Mouse (Mus musculus) left cerebral cortex, adult 11 months (tissue): ENCODE measurements around the gene Sphk1.

Experiments used
- DNase-seq: peaks from one replicate; pipeline ENCODE4 v3.0.0; 2022; ENCODE audit warnings: low spot score

Sphk1 gene

DNA sequence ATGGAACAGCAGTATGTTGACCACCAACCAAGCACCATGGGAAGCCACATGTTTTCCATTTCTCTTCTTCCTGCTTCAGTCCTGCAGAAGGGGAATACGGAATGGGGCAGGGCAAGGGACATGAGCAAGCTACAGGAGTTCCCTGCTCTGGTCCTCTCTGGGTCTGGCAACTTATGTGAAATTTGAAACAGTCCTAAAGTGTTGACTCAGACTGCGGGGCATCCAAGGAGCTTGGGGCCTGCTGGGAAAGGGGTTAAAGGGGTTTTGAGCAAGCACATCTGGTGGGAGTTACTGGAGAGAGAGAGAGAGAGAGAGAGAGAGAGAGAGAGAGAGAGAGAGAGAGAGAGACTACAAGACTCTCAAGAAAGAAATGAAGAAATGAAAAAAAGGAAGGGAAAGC, 22.0 kb upstream of the Sphk1 start:
- no peak for DNase-seq

GRCm38 (mm10) chr11:116511301-116511868, 19.3 kb upstream of the Sphk1 start:
- no peak for DNase-seq

DNA sequence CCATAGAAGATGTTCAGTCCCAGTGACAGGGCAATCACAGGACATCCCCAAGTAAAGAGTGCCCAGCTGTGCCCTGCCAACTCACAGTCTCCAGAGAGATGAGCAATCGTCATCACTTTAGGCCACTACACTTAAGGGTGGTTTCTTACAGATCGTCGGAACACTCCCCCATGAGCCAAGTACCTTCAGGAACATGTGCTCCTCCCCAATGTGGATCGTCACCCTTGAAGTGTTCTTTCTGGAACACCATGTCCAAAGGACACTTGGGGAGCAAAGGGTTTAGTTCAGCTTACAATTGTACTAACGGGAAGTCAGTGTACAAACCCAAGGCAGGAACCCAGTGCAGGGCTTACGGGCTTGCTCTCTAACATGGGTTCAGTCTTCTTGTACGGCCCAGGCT, 18.6 kb upstream of the Sphk1 start:
- DNase-seq, result no peak

DNA sequence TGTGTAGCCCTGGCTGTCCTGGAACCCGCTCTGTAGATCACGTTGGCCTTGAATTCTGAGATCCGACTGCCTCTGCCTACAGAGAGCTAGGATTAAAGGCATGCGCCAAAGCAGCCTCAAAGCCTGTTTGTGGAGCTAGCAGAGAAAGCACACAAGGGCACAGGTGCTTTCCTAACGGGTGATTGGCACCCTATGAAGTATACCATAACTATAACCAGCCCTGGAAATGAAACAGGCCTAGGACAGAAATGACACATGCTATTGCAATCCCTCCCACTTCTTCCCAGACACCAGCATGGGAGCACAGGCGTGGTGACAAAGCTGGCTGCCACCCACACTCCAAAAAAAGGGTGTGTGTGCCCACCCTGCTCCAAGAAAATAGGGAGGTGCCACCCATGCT, 17.7 kb upstream of the Sphk1 start:
- DNase-seq, result no peak

GRCm38 (mm10) chr11:116513531-116514038, 17.1 kb upstream of the Sphk1 start:
- no peak for DNase-seq

DNA sequence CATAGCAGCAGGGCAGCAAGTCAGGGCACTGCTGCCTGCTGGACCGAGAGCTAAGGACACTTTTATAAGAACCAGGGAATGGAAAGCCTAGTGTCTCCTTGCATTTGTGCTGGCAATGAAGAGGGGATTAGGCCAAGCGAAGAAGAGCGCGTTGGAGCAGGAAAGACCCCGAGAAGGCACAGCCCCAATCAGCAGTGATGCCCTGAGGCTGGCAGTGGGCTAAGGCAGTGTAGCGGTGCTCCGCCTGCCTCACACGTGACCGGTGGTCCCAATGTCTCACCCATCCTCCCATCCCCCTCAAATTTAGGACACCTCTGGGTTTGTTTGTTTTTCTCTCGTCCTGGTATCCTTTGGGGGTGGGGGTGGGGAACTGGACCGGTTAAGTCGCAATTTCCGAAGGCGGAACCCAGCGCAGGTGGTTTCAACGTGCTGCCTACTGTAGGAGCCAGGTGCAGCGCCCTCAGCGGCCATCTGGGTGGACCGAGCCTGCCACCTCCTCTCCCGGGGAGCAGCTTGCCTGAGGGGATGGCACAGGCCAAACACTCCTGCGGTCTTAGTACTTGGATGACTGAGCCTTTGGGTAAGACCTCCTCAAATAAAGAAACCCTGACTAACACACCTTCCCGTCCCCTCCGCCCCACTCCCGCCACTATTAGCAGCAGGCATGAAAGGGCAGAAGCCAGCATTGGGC, 15.2 kb upstream of the Sphk1 start:
- no peak for DNase-seq

DNA sequence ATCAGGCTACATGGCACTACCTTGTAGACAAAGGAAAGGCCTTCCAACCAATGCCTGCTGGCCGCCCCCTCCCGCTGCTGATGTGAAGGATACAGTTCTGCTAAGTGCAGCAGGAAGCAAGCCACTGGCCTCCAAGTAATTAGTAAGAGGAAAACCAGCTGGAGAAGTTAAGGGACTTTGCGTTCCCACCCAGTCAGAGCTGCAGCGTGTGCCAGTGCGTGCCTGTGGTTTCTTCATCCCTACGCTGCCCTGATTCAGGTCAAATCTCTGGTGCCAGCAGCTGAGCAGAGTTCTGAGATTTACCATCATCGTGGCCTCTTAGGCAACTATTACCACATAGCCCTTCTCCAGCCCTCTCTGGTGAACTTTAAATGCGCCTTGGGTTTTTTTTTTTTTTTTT, 12.2 kb upstream of the Sphk1 start:
- no peak for DNase-seq

- DNase-seq, result no peak
Measured at GRCm38 (mm10) chr11:116521143-116521542, 9.6 kb upstream of the Sphk1 start.

DNA sequence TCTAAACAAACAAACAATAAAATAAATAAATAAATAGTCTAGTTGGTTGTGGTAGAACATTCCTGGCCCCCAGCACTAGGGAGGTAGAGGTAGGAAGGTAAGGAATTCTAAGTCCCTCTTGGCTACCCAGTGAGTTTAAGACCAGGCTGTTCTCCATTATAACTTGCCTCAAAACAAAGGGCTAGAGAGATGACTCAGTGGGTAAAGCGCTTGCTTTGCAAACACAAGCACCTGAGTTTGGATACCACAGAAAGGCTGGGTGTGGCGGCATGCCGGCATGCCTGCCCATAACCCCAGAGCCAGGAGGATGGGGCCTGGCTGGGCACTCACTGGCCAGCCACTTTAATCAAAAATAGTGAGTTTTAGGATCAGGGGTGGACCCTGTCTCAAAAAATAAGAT, 8.7 kb upstream of the Sphk1 start:
- no peak for DNase-seq

DNA sequence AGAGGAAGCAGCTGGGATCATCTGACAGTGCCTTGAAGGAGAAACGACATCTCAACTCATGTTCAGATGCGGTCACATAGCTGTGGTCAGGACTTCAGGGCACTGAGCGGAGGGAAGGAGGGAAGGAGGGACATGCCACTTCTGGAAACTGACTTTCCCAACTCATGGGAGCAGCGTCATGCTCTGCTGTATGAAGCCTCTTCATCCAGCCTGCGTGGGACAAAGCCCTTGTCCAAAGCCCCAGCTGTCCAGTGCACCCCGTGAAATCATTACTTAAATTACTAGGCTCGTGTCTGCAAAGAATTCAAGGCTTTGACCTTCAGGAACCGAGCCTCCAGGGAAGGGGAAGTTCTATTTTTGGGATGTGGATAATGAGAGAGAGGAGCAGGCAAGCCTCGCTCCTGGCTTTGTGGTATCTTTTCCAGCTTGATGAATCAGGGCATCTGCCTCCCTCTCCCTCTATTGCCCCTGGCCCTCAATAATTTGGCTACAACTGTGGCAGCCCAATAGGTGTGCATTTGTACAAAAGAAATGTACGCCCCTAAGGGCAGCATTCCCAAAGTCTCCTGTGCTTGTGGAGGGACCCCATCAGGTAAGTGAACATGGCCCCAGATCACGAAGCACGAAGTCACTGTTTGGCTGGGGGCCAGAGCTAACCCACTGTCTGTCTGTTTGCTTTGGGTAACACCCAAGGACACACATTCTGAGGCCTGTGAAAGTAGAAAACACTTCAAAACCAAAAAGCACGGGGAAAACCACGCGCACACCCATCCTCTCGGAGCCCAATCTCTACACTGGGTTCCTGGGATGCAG, 7.6 kb upstream of the Sphk1 start:
- no peak for DNase-seq

GRCm38 (mm10) chr11:116523699-116524189, 7.0 kb upstream of the Sphk1 start:
- DNase-seq, result no peak

DNA sequence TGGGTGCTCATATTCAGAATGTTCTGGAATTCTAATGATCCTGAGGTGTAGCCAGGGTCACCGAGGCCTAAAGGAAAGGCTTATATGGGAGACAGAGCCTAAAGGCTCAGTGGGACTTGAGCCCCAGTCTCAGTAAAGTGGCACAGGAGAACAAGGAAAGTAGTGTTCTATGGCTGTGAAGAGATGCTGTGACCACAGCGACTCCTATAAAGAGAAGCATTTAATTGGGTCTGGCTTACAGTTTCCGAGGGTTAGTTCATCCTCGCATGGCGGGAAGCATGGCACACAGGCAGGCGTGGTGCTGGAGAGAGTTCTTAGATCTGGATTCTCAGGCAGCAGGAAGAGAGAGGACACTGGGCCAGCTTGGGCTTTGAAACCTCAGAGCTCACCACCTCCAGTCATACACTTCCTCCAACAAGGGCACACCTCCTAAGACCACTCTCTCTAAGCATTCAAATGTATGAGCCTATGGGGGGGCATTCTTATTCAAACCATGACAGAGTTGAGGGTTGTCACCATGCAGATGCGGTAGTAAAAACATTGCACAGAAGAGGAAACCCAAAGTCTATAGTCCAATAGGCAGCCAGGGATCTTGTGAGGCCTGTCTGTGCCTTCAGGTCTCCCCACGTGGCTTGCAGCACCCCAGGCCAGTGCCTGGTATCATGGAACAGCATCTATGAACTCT, 1.9 kb upstream of the Sphk1 start:
- DNase-seq, result no peak

DNA sequence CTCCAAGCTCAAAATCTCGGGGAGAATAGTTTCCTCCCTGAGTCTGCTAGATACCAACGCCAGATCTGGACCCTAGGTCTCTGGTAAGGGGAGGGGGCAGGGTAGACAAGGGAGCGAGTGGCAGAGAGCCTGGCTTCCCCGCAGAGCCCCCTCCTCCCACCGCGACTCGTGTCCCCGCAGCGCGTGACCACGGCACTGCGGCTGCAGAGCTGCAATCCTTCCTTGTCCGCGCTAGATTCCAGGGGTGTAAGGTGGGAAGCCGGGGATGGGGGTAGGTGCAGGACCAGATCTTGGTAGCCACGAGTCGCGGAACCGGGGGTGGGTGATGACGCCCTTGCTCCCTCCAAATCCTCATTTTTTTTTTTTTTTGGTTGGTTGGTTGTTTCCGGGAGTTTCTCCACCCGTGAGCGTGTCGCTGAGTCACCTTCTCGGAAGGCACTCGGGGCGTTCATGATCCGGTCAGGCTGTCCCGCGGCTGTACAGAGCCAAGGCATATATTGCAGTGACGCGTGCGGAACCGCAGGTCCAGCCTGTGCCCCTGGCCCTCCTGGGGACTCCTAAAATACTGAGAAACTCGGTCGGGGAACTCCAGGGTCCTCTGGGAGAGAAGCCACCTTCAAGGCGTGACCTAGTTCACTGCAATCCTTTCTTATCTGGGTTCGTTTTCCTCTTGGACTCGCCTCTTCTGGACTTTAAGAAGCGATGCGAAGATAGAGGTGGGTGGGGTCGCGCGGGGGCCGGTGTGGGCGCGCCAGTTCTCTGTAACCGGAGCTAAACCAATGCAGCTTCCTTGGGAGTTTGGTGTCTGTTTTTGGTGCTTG, 856 bp downstream of the Sphk1 start:
- no peak for DNase-seq

DNA sequence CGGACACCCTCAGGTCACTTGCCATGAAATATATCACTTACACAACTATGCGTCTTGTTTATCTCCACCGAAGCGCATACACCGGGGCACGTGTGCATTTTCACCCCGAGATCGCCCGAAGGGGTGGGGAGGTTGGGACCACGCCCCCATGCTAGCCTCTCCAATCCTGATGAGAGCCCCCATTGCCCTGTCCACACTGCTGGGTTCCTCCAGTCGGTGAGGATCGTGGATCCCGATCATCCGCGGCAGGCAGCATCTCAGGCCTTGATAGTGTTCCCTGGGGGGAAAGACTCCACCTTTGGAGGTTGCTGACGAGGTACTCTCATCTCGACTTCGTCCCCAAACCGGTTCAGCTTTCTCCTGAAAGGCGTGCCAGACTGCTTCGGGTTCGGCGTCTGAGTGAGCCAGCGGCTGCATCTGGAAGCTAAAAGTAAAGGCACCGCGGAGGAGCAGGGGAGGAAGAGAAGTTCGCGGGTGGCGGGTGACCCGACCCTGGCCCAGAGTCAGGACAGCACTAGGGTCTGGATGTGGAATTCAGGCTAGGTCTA, 1.6 kb downstream of the Sphk1 start:
- DNase-seq, result no peak

DNA sequence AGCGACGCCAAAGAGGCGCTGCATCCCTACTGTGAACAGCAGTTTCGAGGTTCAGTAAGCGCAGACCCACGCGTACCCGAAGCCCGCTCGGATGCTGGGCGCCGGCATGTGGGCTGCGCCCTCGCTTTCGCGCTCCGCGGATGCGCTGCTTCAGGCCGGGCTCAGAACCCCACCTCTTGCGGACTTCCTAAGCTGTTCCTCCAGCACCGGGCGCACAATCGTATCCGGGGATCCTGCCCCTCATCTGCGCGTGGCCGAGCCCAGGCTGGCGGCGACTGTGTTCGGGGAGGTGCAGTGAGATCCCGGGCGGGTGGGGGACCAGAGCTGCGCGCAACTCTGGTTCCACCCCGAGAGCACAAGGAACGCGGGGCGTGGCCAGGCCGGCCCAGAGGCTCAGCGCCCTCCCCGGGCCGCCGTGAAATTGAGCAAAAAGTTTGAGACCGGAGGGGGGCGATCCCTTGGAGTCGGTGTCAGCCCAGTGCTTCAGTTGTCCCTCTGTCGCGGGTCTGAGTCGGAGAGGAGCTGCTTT, 2.1 kb downstream of the Sphk1 start:
- DNase-seq, result no peak

DNA sequence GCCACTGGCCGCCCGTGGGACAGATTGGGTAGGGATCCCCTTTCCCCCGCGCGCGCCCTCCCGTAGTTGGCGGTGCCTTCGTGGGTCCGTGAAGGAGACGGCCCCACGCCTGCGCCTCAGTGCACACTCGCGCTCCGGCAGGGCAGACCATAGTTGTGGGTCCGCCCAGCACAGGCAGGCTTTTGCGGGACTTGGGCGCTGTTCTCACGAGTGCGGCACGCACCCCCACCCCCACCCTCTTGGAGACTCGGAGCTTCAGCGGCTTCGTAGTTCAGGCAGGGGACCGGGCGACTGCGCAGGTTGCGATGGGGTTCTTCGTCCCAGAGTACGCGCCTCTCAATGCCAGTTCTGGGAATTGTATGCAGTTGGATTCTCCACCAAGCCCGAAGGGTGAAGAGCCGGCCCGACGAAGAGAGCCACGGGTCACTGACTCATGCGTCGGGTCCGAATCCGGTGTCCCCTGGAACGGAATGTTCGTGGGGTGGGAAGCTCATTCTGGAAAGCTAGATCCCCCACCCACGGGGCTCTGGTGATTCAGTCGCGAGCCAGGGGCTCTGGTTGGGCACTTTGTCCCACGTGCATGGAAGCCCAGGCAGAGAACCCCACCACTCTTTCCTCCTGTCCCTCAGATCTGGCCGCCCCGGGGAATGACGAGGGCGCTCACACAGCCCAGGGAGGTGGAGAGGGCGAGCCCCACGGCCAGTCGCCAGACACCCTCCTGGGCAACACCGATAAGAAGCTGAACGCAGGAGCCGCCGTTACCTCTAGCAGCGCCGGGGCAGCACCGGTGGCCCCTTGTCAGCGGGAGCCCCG, 2.8 kb downstream of the Sphk1 start:
- DNase-seq, result no peak

- no peak for DNase-seq
Measured at GRCm38 (mm10) chr11:116534154-116534865, 3.6 kb downstream of the Sphk1 start.

DNA sequence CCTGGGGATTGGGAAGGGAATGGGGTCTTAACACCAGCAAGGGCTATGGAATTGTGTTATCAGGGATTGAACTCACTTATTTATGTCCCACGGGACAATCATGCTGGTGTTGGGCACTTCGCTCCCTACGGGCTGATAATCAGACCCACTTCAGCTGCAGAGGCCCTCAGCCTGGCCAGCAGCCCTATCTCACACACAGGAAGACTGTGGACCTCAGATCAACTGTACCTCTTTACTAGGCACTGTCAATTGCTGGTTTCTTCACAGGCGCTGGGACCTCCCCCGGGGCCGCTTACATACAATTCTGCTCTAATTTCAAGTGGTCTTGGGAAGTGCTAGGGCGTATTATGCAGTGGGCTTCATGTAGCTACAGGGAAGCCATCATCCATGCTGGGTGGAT, 6.0 kb downstream of the Sphk1 start:
- DNase-seq, result no peak

GRCm38 (mm10) chr11:116537388-116537787, 6.7 kb downstream of the Sphk1 start:
- no peak for DNase-seq
